In the genomic region with DNA sequence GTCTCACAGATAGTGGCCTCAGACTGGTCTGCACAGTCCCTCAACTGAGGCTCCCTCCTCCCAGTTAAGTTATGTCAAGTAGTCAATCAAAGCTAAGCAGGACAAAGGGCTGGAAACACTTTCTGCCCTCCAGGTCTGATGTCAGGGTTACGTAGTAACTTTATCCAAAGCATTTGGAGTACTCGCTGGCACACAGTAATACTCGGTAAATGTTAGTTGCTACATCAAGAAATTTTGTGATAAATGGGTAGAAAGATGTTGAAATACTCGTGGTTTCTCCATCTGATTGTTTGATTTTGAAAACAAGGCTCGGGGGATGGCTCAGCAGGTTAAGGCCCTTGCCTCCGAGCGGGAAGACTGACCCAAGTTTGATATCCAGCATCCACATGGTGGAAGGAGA, we compare ENCODE assay signal across 23 mouse cellular contexts. TPM values are rescaled to one million over a fixed set of nuclear protein-coding genes. Genes with fewer than 3 reads are reported as not detected.
DNase-seq lines count a peak whose midpoint lies in the region; ATAC-seq and TF ChIP-seq lines count a peak whose summit lies in the region.
"Had no signal": no experiment of that assay in that cellular context is flagged by ENCODE, and none has a peak within 500 bp of the region (broad histone marks: within the 10 kb centered on the region; RNA-seq: fewer than 3 reads in every experiment).

No protein-coding gene starts in this region.

- TF ChIP-seq CTCF in lung, postnatal 0 days (IDR thresholded peaks at IDR 0.05): no peak

- DNase-seq in adrenal gland, adult 2 months: peak; percentile 9
- DNase-seq in adrenal gland, postnatal 36 days: no peak
- no peak for DNase-seq in heart, adult 18-20 months
- peak; percentile 6 for DNase-seq in lung, postnatal 0 days (ENCODE audit: low spot score)
- no peak for DNase-seq in lung, postnatal 36 days
- peak; percentile 93 for DNase-seq in gonadal fat pad, adult 2 months (ENCODE audit: low read depth)
- no peak for DNase-seq in liver, embryonic 11.5 days (ENCODE audit: low spot score)
- DNase-seq: adrenal gland, adult 8-10 months; adrenal gland, postnatal 14 days; cerebellum, adult 11 months; cerebellum, adult 18-20 months; cerebellum, adult 8-10 months; cerebellum, adult 9-11 months; cerebellum, postnatal 14 days; cerebellum, postnatal 36 days; embryo, embryonic 11 days; forebrain, postnatal 0 days had no signal

- ATAC-seq in heart, embryonic 11.5 days (replicated peaks; ENCODE audit: insufficient number of reproducible peaks, low FRiP score, low TSS enrichment): no peak
- no peak; the same call in 1 of the 2 replicates for ATAC-seq in lung, postnatal 0 days
- no peak for ATAC-seq in liver, embryonic 11.5 days (replicated peaks; ENCODE audit: low FRiP score)
- ATAC-seq: forebrain, embryonic 13.5 days; forebrain, embryonic 15.5 days; forebrain, postnatal 0 days had no signal

- H3K27ac ChIP-seq in heart, embryonic 11.5 days (ENCODE audit: low read depth, low read length): no peak overlapping the region
- H3K27ac ChIP-seq in lung, postnatal 0 days (ENCODE audit: low read length): no peak overlapping the region
- no peak overlapping the region for H3K27ac ChIP-seq in liver, embryonic 11.5 days (ENCODE audit: low read depth, low read length)
- H3K27ac ChIP-seq: embryonic facial prominence, embryonic 13.5 days; embryonic facial prominence, embryonic 15.5 days; forebrain, embryonic 13.5 days; forebrain, embryonic 15.5 days had no signal

- H3K9me3 ChIP-seq in heart, embryonic 11.5 days (replicated peaks; ENCODE audit: control insufficient read depth, low read length): no peaks in the 10 kb centered on the region
- no peaks in the 10 kb centered on the region for H3K9me3 ChIP-seq in lung, postnatal 0 days (ENCODE audit: low read length)
- H3K9me3 ChIP-seq in liver, embryonic 11.5 days (ENCODE audit: control insufficient read depth, low read length): no peaks in the 10 kb centered on the region
- H3K9me3 ChIP-seq: embryonic facial prominence, embryonic 13.5 days; embryonic facial prominence, embryonic 15.5 days; forebrain, embryonic 13.5 days; forebrain, embryonic 15.5 days had no signal

- H3K9ac ChIP-seq in heart, embryonic 11.5 days (ENCODE audit: low read depth, low read length): 0 out of 2 replicates have a peak overlapping the region, but pooled peaks have one; percentile 43
- H3K9ac ChIP-seq in lung, postnatal 0 days (replicated peaks; ENCODE audit: low read depth): no peak overlapping the region
- H3K9ac ChIP-seq in liver, embryonic 11.5 days (ENCODE audit: low read depth, low read length): no peak overlapping the region
- H3K9ac ChIP-seq: embryonic facial prominence, embryonic 13.5 days; embryonic facial prominence, embryonic 15.5 days; forebrain, embryonic 13.5 days; forebrain, embryonic 15.5 days; forebrain, postnatal 0 days had no signal

- no peak for TF ChIP-seq EP300 in lung, postnatal 0 days (IDR thresholded peaks at IDR 0.05)

- H3K27me3 ChIP-seq in heart, embryonic 11.5 days (ENCODE audit: control insufficient read depth, insufficient read depth, low read length): no peaks in the 10 kb centered on the region
- H3K27me3 ChIP-seq in lung, postnatal 0 days (replicated peaks; ENCODE audit: insufficient read depth, low read length): no peaks in the 10 kb centered on the region
- H3K27me3 ChIP-seq in liver, embryonic 11.5 days (replicated peaks; ENCODE audit: control insufficient read depth, insufficient read depth, low read length): no peaks in the 10 kb centered on the region
- H3K27me3 ChIP-seq: embryonic facial prominence, embryonic 13.5 days; embryonic facial prominence, embryonic 15.5 days; forebrain, embryonic 13.5 days; forebrain, embryonic 15.5 days had no signal

- H3K4me3 ChIP-seq in heart, embryonic 11.5 days (ENCODE audit: low read depth, low read length): no peak overlapping the region
- H3K4me3 ChIP-seq in lung, postnatal 0 days (ENCODE audit: low read depth, low read length): no peak overlapping the region
- H3K4me3 ChIP-seq in liver, embryonic 11.5 days (ENCODE audit: low read depth, low read length): no peak overlapping the region
- H3K4me3 ChIP-seq: embryonic facial prominence, embryonic 13.5 days; embryonic facial prominence, embryonic 15.5 days; erythroblast, embryonic 14.5 days; forebrain, embryonic 13.5 days; forebrain, embryonic 15.5 days had no signal

- no peaks in the 10 kb centered on the region; the same call in 1 of the 2 replicates for H3K4me1 ChIP-seq in heart, embryonic 11.5 days (ENCODE audit: control insufficient read depth, insufficient read depth, low read length)
- no peaks in the 10 kb centered on the region for H3K4me1 ChIP-seq in lung, postnatal 0 days (ENCODE audit: insufficient read depth, low read depth, low read length)
- H3K4me1 ChIP-seq in liver, embryonic 11.5 days (replicated peaks; ENCODE audit: control insufficient read depth, insufficient read depth, low read length): no peaks in the 10 kb centered on the region
- H3K4me1 ChIP-seq: embryonic facial prominence, embryonic 15.5 days; forebrain, embryonic 13.5 days; forebrain, embryonic 15.5 days had no signal

- WGBS in heart, embryonic 11.5 days (ENCODE audit: insufficient replicate concordance): 67% methylated on average over 7 of the region's 7 CpGs
- whole genome bisulfite sequencing in lung, postnatal 0 days: 55% methylated on average over 7 of the region's 7 CpGs
- 75% methylated on average over 7 of the region's 7 CpGs for WGBS in liver, embryonic 11.5 days

- no peak overlapping the region for H3K4me2 ChIP-seq in heart, embryonic 11.5 days
- no peak overlapping the region for H3K4me2 ChIP-seq in lung, postnatal 0 days (replicated peaks; ENCODE audit: low read depth, low read length)
- no peak overlapping the region for H3K4me2 ChIP-seq in liver, embryonic 11.5 days
- H3K4me2 ChIP-seq: embryonic facial prominence, embryonic 13.5 days; embryonic facial prominence, embryonic 15.5 days; forebrain, embryonic 13.5 days; forebrain, embryonic 15.5 days had no signal

- no peaks in the 10 kb centered on the region for H3K36me3 ChIP-seq in heart, embryonic 11.5 days (ENCODE audit: control insufficient read depth, insufficient read depth, low read length)
- peaks cover 25% of the 10 kb centered on the region for H3K36me3 ChIP-seq in lung, postnatal 0 days (ENCODE audit: insufficient read depth, low read length)
- H3K36me3 ChIP-seq in liver, embryonic 11.5 days (ENCODE audit: control insufficient read depth, insufficient read depth, low read length): no peaks in the 10 kb centered on the region

RNA-seq across cellular contexts. Expression of gene Smarca2, which starts 53.5 kb away (rescaled TPM):
- total RNA-seq in adrenal gland, adult 2 months (2021): 10 to 100 TPM; 71.3 to 83.9 TPM
- 26.2 and 30.4 TPM in 2 replicates for polyA plus RNA-seq in adrenal gland, adult 2 months (2012; rRNA removed)
- 10 to 100 TPM; 60.9 to 99.6 TPM for total RNA-seq in adrenal gland, postnatal 36 days (2021)
- polyA plus RNA-seq in heart, embryonic 11.5 days (2014; fragmentation: Nextera tagmentation; extraction: Ambion mirVana): 26.6 and 31.4 TPM in 2 replicates
- total RNA-seq in heart, adult 18-20 months (2021): 10 to 100 TPM; 68.5 to 70.4 TPM
- 46.3 and 69.8 TPM in 2 replicates for polyA plus RNA-seq in lung, postnatal 0 days (2015; fragmentation: Nextera tagmentation; extraction: Ambion mirVana)
- 37.1 and 40.2 TPM in 2 replicates for polyA plus RNA-seq in gonadal fat pad, adult 2 months (2012; rRNA removed)
- polyA plus RNA-seq in liver, embryonic 11.5 days (2014; fragmentation: Nextera tagmentation; extraction: Ambion mirVana): 16.1 and 16.3 TPM in 2 replicates

Comparison
In these comparisons a context has a peak if more than half of its experiments do, and no peak if none do; other contexts are left out.
1. DNase-seq: peak in adrenal gland, adult 2 months (single experiment), lung, postnatal 0 days (single experiment) and gonadal fat pad, adult 2 months (single experiment); none in adrenal gland, postnatal 36 days (0 of 2), heart, adult 18-20 months (0 of 2), lung, postnatal 36 days (single experiment) and liver, embryonic 11.5 days (single experiment).